Mouse (Mus musculus): ENCODE data around the gene Crebrf. TPM values are rescaled to one million over a fixed set of nuclear protein-coding genes. Genes with fewer than 3 reads are reported as not detected.
A peak's percentile ranks its signal among the peaks of the same experiment; 100 is the strongest.

Crebrf gene
- total and polyA plus RNA-seq, 2 experiments from 2014 or later: 11.0 to 31.4 TPM

DNA sequence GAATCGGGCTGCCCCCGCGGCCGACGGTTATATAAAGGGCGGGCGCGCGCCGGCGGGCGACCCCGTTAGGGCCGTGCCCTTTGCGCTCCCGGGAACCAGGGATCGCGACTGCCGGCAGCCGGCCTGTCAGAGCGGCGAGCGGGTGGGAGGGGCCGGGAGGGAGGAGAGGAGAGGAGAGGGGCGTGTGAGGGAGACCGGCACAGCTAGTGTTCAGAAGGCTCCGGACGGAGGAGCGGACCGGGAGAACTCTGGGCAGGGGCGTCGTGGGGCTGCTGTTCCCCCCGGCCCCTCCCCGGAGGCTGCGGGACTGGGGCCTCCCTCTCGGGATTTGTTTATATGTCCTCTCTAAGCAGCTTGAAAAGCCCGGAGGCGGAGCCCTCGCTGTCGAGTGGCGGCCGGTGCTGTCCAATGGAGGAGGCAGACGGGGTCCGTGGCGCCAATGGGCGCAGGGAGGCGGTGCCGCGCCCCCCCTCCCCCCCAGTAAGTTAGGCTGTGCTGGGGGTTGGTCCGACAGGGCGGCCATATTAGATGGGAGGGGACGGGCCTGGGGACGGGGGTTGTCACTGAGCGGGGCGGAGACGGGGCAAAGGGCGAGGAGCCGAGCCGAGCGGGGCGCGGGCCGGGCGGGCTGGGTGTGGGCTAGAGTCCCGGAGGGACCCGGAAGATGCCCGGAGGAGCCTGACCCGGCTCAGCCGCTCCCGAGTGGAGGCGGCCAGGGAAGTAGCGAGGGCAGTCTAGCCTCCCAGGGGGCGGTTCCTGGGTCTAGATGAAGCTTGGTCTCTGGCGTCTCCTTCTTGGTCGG lies 667 bp downstream of the Crebrf start:
- no peaks in the 10 kb centered on the region for H3K36me3 ChIP-seq (ENCODE audit: insufficient read depth)
- H3K27me3 ChIP-seq (ENCODE audit: insufficient read depth, low read length): no peaks in the 10 kb centered on the region
- H3K4me3 ChIP-seq (ENCODE audit: low read depth, low read length): peak overlapping the region; percentile 97
- 0 out of 2 replicates have a peak, but pooled peaks cover 4% of the 10 kb centered on the region for H3K4me1 ChIP-seq (ENCODE audit: insufficient read depth)
- 1% methylated on average over 68 of the region's 75 CpGs for WGBS
- H3K9ac ChIP-seq: peak overlapping the region; percentile 66
- peak; percentile 98 for ATAC-seq
- H3K4me2 ChIP-seq (ENCODE audit: low read depth): peak overlapping the region; percentile 69
- DNase-seq: peak; percentile 98
- peak overlapping the region; percentile 81 for H3K27ac ChIP-seq (ENCODE audit: low read depth, low read length)
- no peaks in the 10 kb centered on the region for H3K9me3 ChIP-seq (ENCODE audit: low read length)
- TF ChIP-seq CTCF (IDR thresholded peaks at IDR 0.05; ENCODE audit: low read depth): no peak

DNA sequence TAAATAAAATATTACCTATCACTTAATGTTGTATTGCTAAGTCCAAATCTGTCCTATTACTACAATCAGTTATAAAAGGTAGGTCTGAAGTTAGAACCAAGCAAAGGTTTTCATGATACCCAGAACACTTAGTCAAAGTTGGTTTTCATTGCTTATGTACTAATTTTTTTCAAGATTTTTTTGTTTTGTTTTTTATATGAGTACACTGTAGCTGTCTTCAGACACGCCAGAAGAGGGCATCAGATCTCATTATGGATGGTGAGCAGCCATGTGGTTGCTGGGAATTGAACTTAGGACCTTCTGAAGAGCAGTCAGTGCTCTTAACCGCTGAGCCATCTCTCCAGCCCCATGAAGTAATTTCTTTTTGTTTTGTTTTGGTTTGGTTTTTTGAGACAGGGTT lies 2.4 kb downstream of the Crebrf start:
- Histone ChIP-seq H3K9ac (no peak overlapping the region), H3K36me3 (ENCODE audit: insufficient read depth) (no peaks in the 10 kb centered on the region), H3K27me3 (ENCODE audit: insufficient read depth, low read length) (no peaks in the 10 kb centered on the region), H3K9me3 (ENCODE audit: low read length) (no peaks in the 10 kb centered on the region), H3K4me2 (ENCODE audit: low read depth) (no peak overlapping the region), H3K4me1 (ENCODE audit: insufficient read depth) (0 out of 2 replicates have a peak, but pooled peaks cover 4% of the 10 kb centered on the region), H3K27ac (ENCODE audit: low read depth, low read length) (no peak overlapping the region), H3K4me3 (ENCODE audit: low read depth, low read length) (no peak overlapping the region)
- DNase-seq: no peak
- 0 out of 2 replicates have a peak, but pooled peaks have one; percentile 8 for TF ChIP-seq CTCF (IDR thresholded peaks at IDR 0.05; ENCODE audit: low read depth)
- 51% methylated on average over 2 of the region's 2 CpGs for WGBS
- ATAC-seq: no peak

DNA sequence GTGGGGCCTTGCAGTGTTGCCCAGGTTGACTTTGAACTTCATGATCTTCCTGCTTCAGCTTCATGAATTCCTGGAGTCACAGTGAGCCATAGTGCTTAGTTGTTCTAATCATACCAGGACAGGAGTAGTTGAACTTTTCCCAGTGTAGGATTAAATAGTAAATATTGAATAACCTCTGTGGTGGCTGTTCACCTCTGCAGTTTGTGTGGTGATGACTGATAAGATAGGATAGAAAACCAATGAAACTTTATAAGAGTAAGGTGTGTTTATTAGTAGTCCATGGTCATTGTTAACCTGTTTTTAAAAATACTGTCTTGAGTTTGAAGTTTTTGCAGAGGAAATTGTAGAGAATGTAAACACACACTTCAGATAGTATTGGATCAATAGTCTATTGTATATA lies 4.0 kb downstream of the Crebrf start:
- no peak overlapping the region for H3K27ac ChIP-seq (ENCODE audit: low read depth, low read length)
- no peak for ATAC-seq
- no peak overlapping the region for H3K9ac ChIP-seq
- H3K27me3 ChIP-seq (ENCODE audit: insufficient read depth, low read length): no peaks in the 10 kb centered on the region
- 0 out of 2 replicates have a peak, but pooled peaks cover 3% of the 10 kb centered on the region for H3K4me1 ChIP-seq (ENCODE audit: insufficient read depth)
- no peak for TF ChIP-seq CTCF (IDR thresholded peaks at IDR 0.05; ENCODE audit: low read depth)
- H3K4me3 ChIP-seq (ENCODE audit: low read depth, low read length): no peak overlapping the region
- no peaks in the 10 kb centered on the region for H3K9me3 ChIP-seq (ENCODE audit: low read length)
- DNase-seq: no peak
- no peaks in the 10 kb centered on the region for H3K36me3 ChIP-seq (ENCODE audit: insufficient read depth)
- no peak overlapping the region for H3K4me2 ChIP-seq (ENCODE audit: low read depth)

DNA sequence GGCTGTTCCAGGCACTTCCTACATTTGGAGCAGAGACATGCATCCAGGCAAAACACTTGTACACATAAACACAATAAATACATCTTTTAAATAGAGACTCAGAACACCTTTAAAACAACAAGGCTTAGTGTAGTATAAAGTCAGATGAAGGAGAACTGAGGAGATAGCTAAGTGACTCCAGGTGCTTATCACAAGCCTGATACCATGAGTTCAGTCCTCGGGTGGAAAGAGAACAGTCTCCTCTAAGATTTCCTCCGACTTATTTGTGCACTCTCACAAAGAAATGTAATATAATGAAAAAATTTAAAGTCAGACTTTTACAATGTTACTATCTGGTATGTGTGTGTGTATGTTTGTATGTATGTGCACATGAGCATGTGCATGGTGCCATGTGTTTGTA lies 6.4 kb downstream of the Crebrf start:
- Histone ChIP-seq H3K4me2 (ENCODE audit: low read depth) (no peak overlapping the region), H3K27ac (ENCODE audit: low read depth, low read length) (no peak overlapping the region), H3K4me3 (ENCODE audit: low read depth, low read length) (no peak overlapping the region), H3K27me3 (ENCODE audit: insufficient read depth, low read length) (no peaks in the 10 kb centered on the region), H3K9ac (no peak overlapping the region), H3K4me1 (ENCODE audit: insufficient read depth) (no peaks in the 10 kb centered on the region), H3K36me3 (ENCODE audit: insufficient read depth) (no peaks in the 10 kb centered on the region), H3K9me3 (ENCODE audit: low read length) (no peaks in the 10 kb centered on the region)
- TF ChIP-seq CTCF (IDR thresholded peaks at IDR 0.05; ENCODE audit: low read depth): no peak
- WGBS: 75% methylated on average over 2 of the region's 2 CpGs
- no peak for DNase-seq
- ATAC-seq: no peak

DNA sequence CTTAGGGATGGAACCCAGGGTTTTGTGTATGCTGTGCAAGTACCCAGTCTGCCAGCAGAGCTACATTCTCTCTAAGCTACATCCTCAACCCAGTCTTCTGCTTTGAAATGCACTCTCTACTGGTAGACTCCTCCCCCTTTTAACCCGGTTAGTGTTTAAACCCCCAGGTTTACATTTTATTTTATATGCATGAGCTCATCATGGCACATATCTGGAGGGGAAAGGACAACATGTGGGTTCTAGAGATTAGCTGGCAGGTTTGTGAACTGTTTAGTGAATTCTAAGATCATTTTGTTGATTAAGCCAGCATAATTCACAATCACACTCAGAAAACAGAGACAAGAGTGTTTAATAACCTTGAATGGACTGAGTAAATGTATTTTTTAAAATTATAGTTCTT lies 9.3 kb downstream of the Crebrf start:
- H3K9me3 ChIP-seq (ENCODE audit: low read length): no peaks in the 10 kb centered on the region
- H3K27ac ChIP-seq (ENCODE audit: low read depth, low read length): no peak overlapping the region
- ATAC-seq (no peak), DNase-seq (no peak)
- H3K4me2 ChIP-seq (ENCODE audit: low read depth): no peak overlapping the region
- no peaks in the 10 kb centered on the region for H3K4me1 ChIP-seq (ENCODE audit: insufficient read depth)
- H3K9ac ChIP-seq: no peak overlapping the region
- H3K36me3 ChIP-seq (ENCODE audit: insufficient read depth): no peaks in the 10 kb centered on the region
- H3K27me3 ChIP-seq (ENCODE audit: insufficient read depth, low read length): no peaks in the 10 kb centered on the region
- WGBS: 50% methylated on average over 1 of the region's 1 CpGs
- H3K4me3 ChIP-seq (ENCODE audit: low read depth, low read length): no peak overlapping the region
- TF ChIP-seq CTCF (IDR thresholded peaks at IDR 0.05; ENCODE audit: low read depth): no peak

DNA sequence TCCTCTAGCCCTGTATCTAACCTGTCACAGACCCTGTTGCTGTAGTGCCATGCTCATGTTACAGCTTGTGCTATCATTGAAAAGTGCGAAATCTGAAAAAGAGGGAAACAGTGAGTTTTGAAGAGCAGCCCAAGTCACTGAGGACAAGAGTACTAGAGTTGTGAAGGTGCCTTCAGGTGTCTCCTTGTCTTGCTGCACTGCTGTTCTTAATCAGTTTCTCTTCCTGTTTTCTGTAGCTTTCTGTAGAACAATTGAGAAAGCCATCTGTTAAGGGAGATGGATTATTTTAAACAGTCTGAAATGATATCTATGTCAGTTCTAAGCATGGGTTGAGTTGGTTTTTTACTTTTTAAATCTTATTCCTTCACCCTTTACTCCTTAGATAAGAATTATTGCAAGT lies 11.2 kb downstream of the Crebrf start:
- Histone ChIP-seq H3K9ac (no peak overlapping the region), H3K9me3 (ENCODE audit: low read length) (no peaks in the 10 kb centered on the region), H3K4me1 (ENCODE audit: insufficient read depth) (no peaks in the 10 kb centered on the region), H3K27me3 (ENCODE audit: insufficient read depth, low read length) (no peaks in the 10 kb centered on the region), H3K36me3 (ENCODE audit: insufficient read depth) (no peaks in the 10 kb centered on the region), H3K27ac (ENCODE audit: low read depth, low read length) (no peak overlapping the region), H3K4me3 (ENCODE audit: low read depth, low read length) (no peak overlapping the region), H3K4me2 (ENCODE audit: low read depth) (no peak overlapping the region)
- WGBS: 93% methylated on average over 1 of the region's 1 CpGs
- TF ChIP-seq CTCF (IDR thresholded peaks at IDR 0.05; ENCODE audit: low read depth): no peak
- DNase-seq: no peak
- no peak for ATAC-seq

DNA sequence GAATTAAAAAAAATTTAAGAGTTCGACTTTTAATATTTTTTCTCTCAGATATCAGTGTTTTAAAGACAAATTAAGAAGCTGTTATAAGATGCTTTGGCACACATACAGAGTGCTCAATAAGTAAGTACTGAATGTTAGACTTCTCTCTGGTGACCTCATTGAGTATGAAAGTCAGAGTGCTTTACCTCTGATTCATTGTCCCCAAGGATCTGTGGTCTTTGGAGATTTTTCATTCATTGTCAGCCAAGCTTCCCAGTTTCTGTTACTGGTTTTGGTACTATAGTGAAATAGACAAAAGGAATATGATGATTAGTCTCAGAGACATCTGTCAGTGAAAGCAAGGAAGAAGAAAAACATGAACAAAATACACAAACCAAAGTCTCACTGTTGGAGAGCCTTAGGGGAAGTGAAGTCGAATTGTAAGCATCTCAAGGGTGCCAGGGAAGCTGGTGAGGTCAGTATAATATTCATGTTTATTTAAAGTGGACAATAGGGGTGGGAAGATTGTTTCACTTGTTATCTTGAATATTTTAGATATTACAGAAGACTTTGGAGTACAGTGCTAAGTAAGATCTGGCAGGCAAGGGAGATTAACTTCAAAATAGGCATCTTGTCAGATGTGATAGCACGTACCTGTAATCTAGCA lies 11.8 kb downstream of the Crebrf start:
- H3K4me2 ChIP-seq (ENCODE audit: low read depth): no peak overlapping the region
- no peaks in the 10 kb centered on the region for H3K27me3 ChIP-seq (ENCODE audit: insufficient read depth, low read length)
- H3K27ac ChIP-seq (ENCODE audit: low read depth, low read length): no peak overlapping the region
- 66% methylated on average over 3 of the region's 3 CpGs for WGBS
- H3K36me3 ChIP-seq (ENCODE audit: insufficient read depth): no peaks in the 10 kb centered on the region
- no peaks in the 10 kb centered on the region for H3K9me3 ChIP-seq (ENCODE audit: low read length)
- TF ChIP-seq CTCF (IDR thresholded peaks at IDR 0.05; ENCODE audit: low read depth): no peak
- DNase-seq: no peak
- H3K9ac ChIP-seq: no peak overlapping the region
- ATAC-seq: no peak
- H3K4me1 ChIP-seq (ENCODE audit: insufficient read depth): no peaks in the 10 kb centered on the region
- no peak overlapping the region for H3K4me3 ChIP-seq (ENCODE audit: low read depth, low read length)
